Mouse (Mus musculus) C2C12 (cell line): ENCODE measurements around the gene Gm9821. TPM values are rescaled to one million over a fixed set of nuclear protein-coding genes. Genes with fewer than 3 reads are reported as not detected.

Source experiments
- H3K27me3 ChIP-seq: one replicate; pipeline ENCODE4 v1.6.1; 2011; ENCODE audit not compliant: control insufficient read depth, insufficient read depth, insufficient read length
- H3K36me3 ChIP-seq: one replicate; pipeline ENCODE4 v1.6.1; 2011; ENCODE audit not compliant: control insufficient read depth, insufficient read depth
- H3K4me3 ChIP-seq: one replicate; pipeline ENCODE4 v1.5.1; 2011; ENCODE audit warnings: mild to moderate bottlenecking, control low read depth; ENCODE audit not compliant: poor library complexity, insufficient read depth, severe bottlenecking
- H3K79me2 ChIP-seq: one replicate; pipeline ENCODE4 v1.6.1; 2011; ENCODE audit not compliant: control insufficient read depth, insufficient read depth
- H3K79me3 ChIP-seq: one replicate; pipeline ENCODE4 v1.6.1; 2011; ENCODE audit warnings: low read depth, control low read depth
- H3ac ChIP-seq: one replicate; pipeline ENCODE3; 2011; ENCODE audit warnings: low read depth; ENCODE audit not compliant: control insufficient read depth, insufficient read length
- CEBPB ChIP-seq: IDR thresholded peaks from one replicate; pipeline ENCODE4 v1.6.1; 2011; ENCODE audit warnings: low read depth, mild to moderate bottlenecking, control low read depth, moderate library complexity
- CTCF ChIP-seq: IDR thresholded peaks from one replicate; pipeline ENCODE4 v1.5.1; 2011; ENCODE audit not compliant: control insufficient read depth, insufficient read depth, insufficient read length
- FOSL1 ChIP-seq: IDR thresholded peaks from one replicate; pipeline ENCODE4 v1.8.0; 2011; ENCODE audit warnings: mild to moderate bottlenecking, low read length; ENCODE audit not compliant: poor library complexity, insufficient read depth, severe bottlenecking
- MAX ChIP-seq: IDR thresholded peaks from one replicate; pipeline ENCODE4 v1.6.1; 2011; ENCODE audit warnings: mild to moderate bottlenecking, control low read depth
- MYOD1 ChIP-seq: IDR thresholded peaks from one replicate; pipeline ENCODE4 v1.6.1; 2011; ENCODE audit warnings: low read depth; ENCODE audit not compliant: control insufficient read depth, insufficient read length
- MYOG ChIP-seq: IDR thresholded peaks from one replicate; pipeline ENCODE4 v1.6.1; 2011; ENCODE audit not compliant: control insufficient read depth, insufficient read length; ENCODE audit errors: extremely low read depth
- USF1 ChIP-seq: IDR thresholded peaks from one replicate; pipeline ENCODE4 v1.6.1; 2011; ENCODE audit warnings: low read depth, mild to moderate bottlenecking, control low read depth, moderate library complexity
- polyA plus RNA-seq: library from polyadenylated mRNA; unstranded; fragments of >200 nt; fragmentation: generic; extraction: Trizol; gene quantifications from one replicate; pipeline ENCODE4 v1.2.1, GENCODE M21; 2012; ENCODE audit warnings: missing spikeins

Gm9821 gene
- polyA plus RNA-seq, 1 experiment = 0.43 TPM

DNA sequence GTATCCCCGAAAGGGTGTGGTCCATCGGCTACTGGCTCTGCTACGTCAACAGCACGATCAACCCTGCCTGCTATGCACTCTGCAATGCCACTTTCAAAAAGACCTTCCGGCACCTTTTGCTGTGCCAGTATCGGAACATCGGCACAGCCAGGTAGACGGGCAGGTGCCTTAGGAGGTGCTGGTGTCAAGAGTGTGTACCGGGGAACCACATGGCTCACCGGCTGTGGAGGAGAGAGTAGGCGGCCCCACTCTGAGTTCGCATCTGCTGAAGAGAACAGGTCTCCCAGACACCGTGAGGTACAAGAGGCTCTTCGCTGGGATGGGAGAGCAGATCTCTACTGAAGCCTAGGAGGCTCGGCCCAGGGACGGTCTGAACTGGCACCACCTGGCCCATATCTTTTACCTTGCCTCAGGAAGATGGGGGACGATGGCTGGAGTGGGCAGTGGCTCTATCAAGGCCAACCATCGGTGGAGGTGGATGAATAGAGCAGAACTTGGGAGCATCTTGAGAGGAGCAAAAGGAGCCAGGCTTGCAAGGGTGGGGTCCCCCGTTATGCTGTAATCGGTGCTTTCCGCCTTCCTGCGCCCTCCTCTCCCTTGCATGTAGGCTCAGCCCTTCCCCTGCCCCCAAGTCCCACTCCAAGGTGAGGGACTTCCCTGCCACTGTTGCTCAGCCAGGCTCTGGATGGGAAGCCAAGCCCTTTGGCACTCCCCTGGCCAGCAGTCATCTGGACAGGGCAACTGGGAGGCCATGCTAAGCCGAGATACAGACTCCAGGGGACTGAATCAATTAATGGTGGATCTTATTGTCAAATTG, 16.8 kb upstream of the Gm9821 start:
- TF ChIP-seq FOSL1 (no peak), CEBPB (no peak), CTCF (no peak), MYOD1 (no peak), USF1 (no peak)

DNA sequence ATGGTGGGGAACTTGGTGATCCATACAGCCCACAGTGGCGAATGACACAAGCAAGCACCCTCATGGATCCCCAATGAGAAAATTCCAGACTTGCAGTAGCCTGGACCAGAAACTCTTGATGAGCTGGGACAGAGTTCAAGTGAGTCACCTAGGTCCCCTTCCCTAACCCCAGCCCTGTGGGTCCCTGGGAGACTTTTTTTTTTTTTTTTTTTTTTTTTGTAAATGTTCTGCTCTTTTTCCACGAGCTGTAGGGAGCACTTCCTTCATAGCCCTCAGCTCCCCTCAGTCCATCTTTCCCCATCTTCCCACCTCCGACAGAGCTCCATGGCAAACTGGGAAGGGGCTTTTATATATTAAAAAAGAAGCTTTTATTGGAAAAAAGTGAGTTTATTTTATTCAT, 16.0 kb upstream of the Gm9821 start:
- no peaks in the 10 kb centered on the region for H3K79me2 ChIP-seq
- TF ChIP-seq CTCF (no peak), MYOD1 (no peak), FOSL1 (no peak), MAX (no peak), CEBPB (no peak), MYOG (no peak), USF1 (no peak)
- H3ac ChIP-seq = no peak overlapping the region
- no peaks in the 10 kb centered on the region for H3K79me3 ChIP-seq
- H3K4me3 ChIP-seq = no peak overlapping the region
- no peaks in the 10 kb centered on the region for H3K27me3 ChIP-seq
- H3K36me3 ChIP-seq = peaks cover 14% of the 10 kb centered on the region

More for the DNA sequence above, 16.8 kb upstream of the Gm9821 start:
- H3K36me3 ChIP-seq = peaks cover 9% of the 10 kb centered on the region
- no peak overlapping the region for H3ac ChIP-seq
- peaks cover under 1% of the 10 kb centered on the region for H3K27me3 ChIP-seq
- H3K79me2 ChIP-seq = no peaks in the 10 kb centered on the region
- H3K79me3 ChIP-seq = no peaks in the 10 kb centered on the region
- H3K4me3 ChIP-seq = no peak overlapping the region

- Histone ChIP-seq H3K79me3 (no peaks in the 10 kb centered on the region), H3K36me3 (peaks cover 18% of the 10 kb centered on the region), H3K27me3 (no peaks in the 10 kb centered on the region), H3K4me3 (no peak overlapping the region), H3K79me2 (no peaks in the 10 kb centered on the region), H3ac (no peak overlapping the region)
- TF ChIP-seq FOSL1 (no peak), CTCF (peak; percentile 53)
These were observed 15.6 kb upstream of the Gm9821 start for GRCm38 (mm10) chr2:91929936-91930335.

DNA sequence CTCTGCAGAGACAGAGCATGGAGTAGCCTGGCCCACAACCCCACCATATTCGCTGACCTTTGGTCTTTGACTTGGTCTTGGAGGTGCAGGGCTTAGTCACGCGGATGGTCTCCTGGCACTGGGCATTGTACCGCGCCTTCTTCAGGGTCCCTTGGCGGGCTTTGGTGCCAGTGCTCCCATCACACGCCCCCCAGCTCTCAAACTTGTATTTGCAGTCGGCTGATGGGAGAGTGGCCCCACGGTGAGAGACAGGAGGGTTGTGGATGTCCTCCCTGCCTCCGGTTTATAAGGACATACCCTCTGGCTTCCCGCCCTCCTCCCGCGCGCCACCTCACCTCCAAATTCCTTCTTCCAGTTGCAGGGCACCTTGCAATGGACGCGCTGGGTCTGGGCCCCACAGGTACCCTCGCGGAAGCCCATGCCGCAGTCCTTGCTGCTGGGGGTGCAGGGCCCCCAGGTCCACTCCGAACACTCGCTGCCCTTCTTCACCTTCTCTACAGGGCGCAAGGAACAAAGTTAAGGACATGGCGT, 14.7 kb upstream of the Gm9821 start:
- Histone ChIP-seq H3K27me3 (no peaks in the 10 kb centered on the region), H3K79me2 (no peaks in the 10 kb centered on the region), H3ac (no peak overlapping the region), H3K36me3 (peaks cover 20% of the 10 kb centered on the region), H3K4me3 (no peak overlapping the region), H3K79me3 (no peaks in the 10 kb centered on the region)
- no peak for TF ChIP-seq CTCF
- TF ChIP-seq MAX = no peak
- no peak for TF ChIP-seq MYOG
- TF ChIP-seq FOSL1 = no peak
- TF ChIP-seq USF1 = no peak
- TF ChIP-seq MYOD1 = no peak
- TF ChIP-seq CEBPB = no peak

DNA sequence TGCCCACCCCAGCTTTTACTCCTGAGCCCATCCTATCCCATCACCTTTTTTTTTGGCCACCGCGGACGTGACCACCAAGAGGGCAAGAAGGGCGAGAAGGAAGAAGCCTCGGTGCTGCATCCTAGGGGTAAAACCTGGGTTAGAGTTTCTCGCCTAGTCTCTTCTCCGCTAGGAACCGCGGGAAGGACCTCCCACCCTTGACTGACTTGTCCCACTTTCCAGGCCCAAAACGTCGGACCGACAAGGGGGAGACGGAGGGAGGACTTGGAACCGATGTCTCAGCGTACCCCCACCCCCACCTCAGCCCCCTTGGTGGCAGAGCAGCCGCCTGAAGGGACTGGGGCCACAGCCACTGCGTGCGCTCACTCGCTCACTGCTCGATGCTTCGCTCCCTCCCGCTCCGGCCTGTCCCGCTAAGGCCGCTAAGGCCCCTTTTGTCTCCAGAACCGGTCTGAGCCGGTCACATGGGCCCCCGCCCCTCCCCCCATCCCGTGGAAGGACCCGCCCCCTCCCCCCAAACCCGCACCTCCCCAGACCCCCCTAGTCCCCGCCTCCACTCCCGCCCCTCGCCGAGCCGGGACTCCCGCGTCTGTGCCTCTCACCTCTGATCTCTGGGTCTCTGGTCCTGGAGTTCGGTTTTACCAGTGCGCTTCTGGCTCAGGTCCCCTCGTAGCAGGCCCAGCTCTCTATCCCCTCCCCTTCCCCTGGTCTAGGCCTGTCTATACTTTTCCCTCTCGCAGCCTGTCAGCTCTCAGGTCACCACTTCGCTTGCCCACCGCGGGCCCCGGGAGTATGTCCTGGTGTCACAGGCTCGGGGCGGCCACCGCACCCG, 14.0 kb upstream of the Gm9821 start:
- H3K4me3 ChIP-seq = no peak overlapping the region
- no peaks in the 10 kb centered on the region for H3K79me2 ChIP-seq
- H3K36me3 ChIP-seq = peaks cover 26% of the 10 kb centered on the region
- no peak overlapping the region for H3ac ChIP-seq
- no peak for TF ChIP-seq FOSL1
- TF ChIP-seq USF1 = no peak
- H3K79me3 ChIP-seq = no peaks in the 10 kb centered on the region
- no peaks in the 10 kb centered on the region for H3K27me3 ChIP-seq
